Mouse (Mus musculus) limb, embryonic 13.5 days (tissue): ENCODE measurements around the gene Gm20388. TPM values are rescaled to one million over a fixed set of nuclear protein-coding genes. Genes with fewer than 3 reads are reported as not detected.
A peak's percentile ranks its signal among the peaks of the same experiment; 100 is the strongest.

Source experiments
- ATAC-seq: fragments of 200-750 bp; cut with Nextera tagmentation; 2 replicates; pipeline ENCODE4 v1.8.0; 2017; ENCODE audit warnings: low read depth, moderate number of reproducible peaks, moderate TSS enrichment; ENCODE audit not compliant: low FRiP score
- H3K27ac ChIP-seq: fragments of 300-500 bp; sonication (generic); 2 replicates; pipeline ENCODE4 v1.5.1; 2015; ENCODE audit warnings: inconsistent platforms, mild to moderate bottlenecking, moderate library complexity
- H3K27me3 ChIP-seq: fragments of 300-500 bp; sonication (generic); 2 replicates; pipeline ENCODE4 v1.6.1; 2015; ENCODE audit warnings: mild to moderate bottlenecking, inconsistent platforms
- H3K36me3 ChIP-seq: fragments of 300-500 bp; sonication (generic); 2 replicates; pipeline ENCODE4 v1.6.1; 2015; ENCODE audit warnings: inconsistent platforms, mild to moderate bottlenecking, moderate library complexity
- H3K4me1 ChIP-seq: fragments of 300-500 bp; sonication (generic); 2 replicates; pipeline ENCODE4 v1.6.1; 2015; ENCODE audit warnings: inconsistent platforms
- H3K4me2 ChIP-seq: fragments of 300-500 bp; sonication (generic); replicated peaks from 2 replicates; pipeline ENCODE4 v1.6.1; 2015; ENCODE audit warnings: inconsistent platforms, mild to moderate bottlenecking, moderate library complexity
- H3K4me3 ChIP-seq: fragments of 300-500 bp; sonication (generic); 2 replicates; pipeline ENCODE4 v1.5.1; 2015; ENCODE audit warnings: moderate library complexity, mild to moderate bottlenecking, inconsistent platforms
- H3K9ac ChIP-seq: fragments of 300-500 bp; sonication (generic); 2 replicates; pipeline ENCODE4 v1.6.1; 2015; ENCODE audit warnings: mild to moderate bottlenecking, inconsistent platforms
- H3K9me3 ChIP-seq: fragments of 300-500 bp; sonication (generic); 2 replicates; pipeline ENCODE4 v1.6.1; 2016; ENCODE audit warnings: inconsistent platforms
- WGBS: fragments of 180-500 bp; shearing (Covaris S2); methylation state at CpG from one replicate; pipeline ENCODE4 v1.1.7; 2015; 5-methylcytosine and 5-hydroxymethylcytosine counted together
- polyA plus RNA-seq: library from polyadenylated mRNA; unstranded; fragments of >200 nt; fragmentation: Nextera tagmentation; extraction: Ambion mirVana; gene quantifications from 2 replicates; pipeline ENCODE4 v1.2.1, GENCODE M21; 2015

Gene Gm20388
- polyA plus RNA-seq, 1 experiment from 2014 or later: 7.1 TPM

- Histone ChIP-seq H3K9ac (no peak overlapping the region), H3K4me2 (no peak overlapping the region), H3K9me3 (peaks cover 6% of the 10 kb centered on the region; the same call in 1 of the 2 replicates), H3K4me3 (no peak overlapping the region), H3K27me3 (peaks cover 20% of the 10 kb centered on the region), H3K36me3 (peaks cover 4% of the 10 kb centered on the region; the same call in 1 of the 2 replicates), H3K4me1 (peaks cover 43% of the 10 kb centered on the region), H3K27ac (no peak overlapping the region)
- ATAC-seq: no peak
- 100% methylated on average over 1 of the region's 1 CpGs for WGBS
Observed at GRCm38 (mm10) chr8:120433734-120434133, 523.1 kb downstream of the Gm20388 start.

DNA sequence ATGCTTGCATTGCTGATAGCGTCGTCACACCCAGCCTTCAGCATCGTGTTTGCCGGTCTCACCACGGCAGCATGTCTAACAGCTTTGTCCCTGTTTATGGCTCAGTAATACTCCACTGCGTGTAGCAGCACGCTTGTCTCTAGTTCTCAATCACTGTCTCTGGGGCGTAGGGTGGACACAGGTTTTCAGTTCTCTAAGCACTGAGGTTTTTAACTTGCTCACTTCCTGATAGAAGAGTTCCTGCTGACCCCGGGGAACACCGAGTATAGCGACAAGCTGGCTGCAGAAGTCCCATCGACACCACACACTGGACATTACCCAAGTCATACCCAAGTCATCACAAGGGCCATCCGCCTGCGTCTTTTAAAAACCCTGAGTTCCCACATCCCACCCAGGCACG lies 525.1 kb downstream of the Gm20388 start:
- peaks cover 28% of the 10 kb centered on the region for H3K27me3 ChIP-seq
- H3K36me3 ChIP-seq: peaks cover 4% of the 10 kb centered on the region; the same call in 1 of the 2 replicates
- WGBS: 91% methylated on average over 15 of the region's 15 CpGs
- peaks cover 57% of the 10 kb centered on the region for H3K4me1 ChIP-seq
- no peak overlapping the region for H3K4me2 ChIP-seq
- no peak overlapping the region for H3K27ac ChIP-seq
- no peak for ATAC-seq
- no peak overlapping the region for H3K9ac ChIP-seq
- H3K4me3 ChIP-seq: no peak overlapping the region
- H3K9me3 ChIP-seq: peaks cover 6% of the 10 kb centered on the region; the same call in 1 of the 2 replicates

GRCm38 (mm10) chr8:120436491-120437030 lies 525.9 kb downstream of the Gm20388 start:
- no peak for ATAC-seq
- Histone ChIP-seq H3K4me3 (no peak overlapping the region), H3K27me3 (peaks cover 29% of the 10 kb centered on the region), H3K9ac (no peak overlapping the region), H3K4me1 (peaks cover 63% of the 10 kb centered on the region), H3K36me3 (peaks cover 4% of the 10 kb centered on the region; the same call in 1 of the 2 replicates), H3K27ac (no peak overlapping the region), H3K4me2 (no peak overlapping the region), H3K9me3 (peaks cover 6% of the 10 kb centered on the region; the same call in 1 of the 2 replicates)
- 47% methylated on average over 5 of the region's 5 CpGs for WGBS

DNA sequence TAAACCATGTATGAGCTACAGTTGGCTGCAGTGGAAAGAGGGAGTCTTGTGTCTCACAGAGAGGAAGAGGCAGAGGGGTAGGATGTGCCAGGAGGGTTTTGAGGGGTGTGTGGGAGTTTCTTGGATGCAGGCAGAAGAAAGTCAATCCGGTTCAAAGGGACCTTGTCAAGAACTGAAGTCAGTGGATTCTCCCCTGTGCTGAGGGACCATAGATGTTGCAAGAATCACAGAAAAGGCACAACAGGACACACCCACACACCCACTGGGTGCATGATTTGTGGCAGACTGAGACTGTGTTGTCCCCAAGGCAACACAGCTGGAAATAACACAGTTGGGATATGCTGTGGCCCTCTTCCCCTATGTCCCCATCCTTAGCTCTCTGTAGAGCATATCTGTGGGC lies 526.6 kb downstream of the Gm20388 start:
- Histone ChIP-seq H3K27ac (no peak overlapping the region), H3K9ac (no peak overlapping the region), H3K4me1 (peaks cover 69% of the 10 kb centered on the region), H3K4me3 (no peak overlapping the region), H3K36me3 (peaks cover 4% of the 10 kb centered on the region; the same call in 1 of the 2 replicates), H3K9me3 (peaks cover 6% of the 10 kb centered on the region; the same call in 1 of the 2 replicates), H3K4me2 (no peak overlapping the region), H3K27me3 (peaks cover 31% of the 10 kb centered on the region)
- WGBS: 74% methylated on average over 1 of the region's 1 CpGs
- no peak for ATAC-seq

- Histone ChIP-seq H3K9ac (no peak overlapping the region), H3K4me1 (peaks cover 69% of the 10 kb centered on the region), H3K27me3 (peaks cover 31% of the 10 kb centered on the region), H3K27ac (no peak overlapping the region), H3K36me3 (peaks cover 4% of the 10 kb centered on the region; the same call in 1 of the 2 replicates), H3K4me2 (no peak overlapping the region), H3K4me3 (no peak overlapping the region), H3K9me3 (peaks cover 6% of the 10 kb centered on the region; the same call in 1 of the 2 replicates)
- WGBS: 75% methylated on average over 21 of the region's 21 CpGs
- no peak for ATAC-seq
Observed at GRCm38 (mm10) chr8:120437666-120438395, 527.2 kb downstream of the Gm20388 start.

GRCm38 (mm10) chr8:120439309-120439708 lies 528.7 kb downstream of the Gm20388 start:
- Histone ChIP-seq H3K36me3 (no peaks in the 10 kb centered on the region; the same call in 1 of the 2 replicates), H3K27ac (no peak overlapping the region), H3K9me3 (no peaks in the 10 kb centered on the region), H3K4me2 (peak overlapping the region; percentile 16; the same call in 1 of the 2 replicates), H3K9ac (peak overlapping the region; percentile 19; the same call in 1 of the 2 replicates), H3K27me3 (peaks cover 31% of the 10 kb centered on the region), H3K4me3 (no peak overlapping the region), H3K4me1 (peaks cover 64% of the 10 kb centered on the region)
- 8% methylated on average over 19 of the region's 19 CpGs for WGBS
- ATAC-seq: no peak; the same call in 1 of the 2 replicates

- Histone ChIP-seq H3K4me3 (no peak overlapping the region), H3K27me3 (peaks cover 26% of the 10 kb centered on the region), H3K27ac (no peak overlapping the region), H3K9ac (no peak overlapping the region), H3K4me1 (peaks cover 67% of the 10 kb centered on the region), H3K36me3 (no peaks in the 10 kb centered on the region; the same call in 1 of the 2 replicates), H3K4me2 (no peak overlapping the region), H3K9me3 (no peaks in the 10 kb centered on the region)
- 79% methylated on average over 12 of the region's 12 CpGs for WGBS
- no peak for ATAC-seq
Observed at GRCm38 (mm10) chr8:120440739-120441138, 530.1 kb downstream of the Gm20388 start.

- Histone ChIP-seq H3K4me1 (peaks cover 62% of the 10 kb centered on the region), H3K27me3 (peaks cover 25% of the 10 kb centered on the region), H3K4me3 (no peak overlapping the region), H3K9me3 (no peaks in the 10 kb centered on the region), H3K36me3 (no peaks in the 10 kb centered on the region), H3K4me2 (no peak overlapping the region), H3K27ac (no peak overlapping the region), H3K9ac (no peak overlapping the region)
- WGBS: 77% methylated on average over 6 of the region's 6 CpGs
- no peak for ATAC-seq
Observed at GRCm38 (mm10) chr8:120441637-120442036, 531.0 kb downstream of the Gm20388 start.

DNA sequence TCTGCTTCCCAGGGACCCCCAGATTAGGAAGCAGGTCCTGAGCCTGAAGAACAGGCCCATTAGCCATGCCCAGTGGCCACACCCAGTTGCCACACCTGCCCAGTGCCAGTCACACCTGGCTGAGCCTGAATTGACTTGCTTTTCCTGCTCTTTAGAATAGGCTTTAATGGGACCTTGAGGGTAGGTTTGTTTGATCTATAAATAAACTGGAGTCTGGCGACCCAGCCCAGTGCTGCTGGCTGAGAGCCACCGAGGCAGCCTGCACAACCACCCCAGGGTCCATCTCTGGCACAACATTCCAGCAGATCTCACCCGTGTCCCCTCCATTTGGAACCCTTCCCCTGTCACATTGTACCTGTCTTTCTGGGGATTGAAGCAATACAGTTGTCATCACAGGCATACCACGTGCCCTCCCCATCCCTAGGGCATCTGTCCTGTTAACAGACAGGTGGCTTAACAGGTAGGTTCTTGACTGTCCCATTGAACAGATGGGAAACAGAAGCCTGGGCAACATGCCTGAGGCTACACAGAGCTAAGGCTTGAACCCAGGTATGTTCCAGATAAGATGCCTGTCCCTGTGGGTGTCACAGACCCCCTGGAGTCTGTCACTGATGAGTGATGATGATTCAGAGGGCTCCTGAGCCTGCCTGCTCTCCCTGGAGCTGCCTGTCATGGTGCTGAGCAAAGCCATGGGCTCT lies 531.8 kb downstream of the Gm20388 start:
- Histone ChIP-seq H3K4me1 (peaks cover 54% of the 10 kb centered on the region), H3K27me3 (peaks cover 20% of the 10 kb centered on the region), H3K27ac (no peak overlapping the region), H3K36me3 (no peaks in the 10 kb centered on the region), H3K4me2 (no peak overlapping the region), H3K9me3 (no peaks in the 10 kb centered on the region), H3K4me3 (no peak overlapping the region), H3K9ac (no peak overlapping the region)
- ATAC-seq: no peak
- 33% methylated on average over 4 of the region's 4 CpGs for WGBS

- Histone ChIP-seq H3K27me3 (peaks cover 19% of the 10 kb centered on the region), H3K9me3 (no peaks in the 10 kb centered on the region), H3K4me1 (peaks cover 54% of the 10 kb centered on the region), H3K36me3 (no peaks in the 10 kb centered on the region), H3K4me3 (no peak overlapping the region), H3K27ac (no peak overlapping the region), H3K9ac (no peak overlapping the region), H3K4me2 (no peak overlapping the region)
- ATAC-seq: no peak
- WGBS: 36% methylated on average over 10 of the region's 10 CpGs
Observed at GRCm38 (mm10) chr8:120445249-120445648, 534.6 kb downstream of the Gm20388 start.

- H3K4me3 ChIP-seq: no peak overlapping the region
- no peak overlapping the region for H3K27ac ChIP-seq
- no peaks in the 10 kb centered on the region for H3K36me3 ChIP-seq
- H3K9me3 ChIP-seq: no peaks in the 10 kb centered on the region
- WGBS: 22% methylated on average over 6 of the region's 6 CpGs
- peaks cover 30% of the 10 kb centered on the region for H3K4me1 ChIP-seq
- no peak overlapping the region for H3K4me2 ChIP-seq
- no peak for ATAC-seq
- H3K27me3 ChIP-seq: peaks cover 23% of the 10 kb centered on the region
- no peak overlapping the region for H3K9ac ChIP-seq
Observed at GRCm38 (mm10) chr8:120448131-120448530, 537.5 kb downstream of the Gm20388 start.

DNA sequence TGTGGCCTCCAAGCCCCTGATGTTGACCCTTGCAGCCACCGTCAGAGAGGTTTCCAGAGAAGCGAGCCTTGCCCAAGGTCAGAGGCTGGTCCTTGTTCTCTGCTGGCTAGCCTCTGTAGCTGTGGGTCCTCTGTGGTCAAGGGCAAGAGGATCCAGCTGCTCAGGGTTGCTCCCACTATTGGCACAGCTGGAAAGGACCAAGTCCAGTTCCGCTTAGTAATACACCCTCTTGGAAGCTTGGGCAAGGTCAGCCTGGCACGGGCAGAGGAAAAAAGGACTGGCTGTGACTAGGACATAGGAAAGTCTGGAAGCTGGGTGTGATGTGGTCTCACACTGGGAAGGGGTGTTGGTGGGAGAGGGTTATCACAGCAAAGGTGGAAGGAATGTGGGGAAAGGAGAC lies 538.5 kb downstream of the Gm20388 start:
- H3K9ac ChIP-seq: 0 out of 2 replicates have a peak overlapping the region, but pooled peaks have one; percentile 43
- no peaks in the 10 kb centered on the region for H3K9me3 ChIP-seq
- ATAC-seq: no peak
- 69% methylated on average over 4 of the region's 4 CpGs for WGBS
- H3K27ac ChIP-seq: no peak overlapping the region
- no peaks in the 10 kb centered on the region for H3K36me3 ChIP-seq
- H3K4me1 ChIP-seq: peaks cover 36% of the 10 kb centered on the region
- no peak overlapping the region for H3K4me3 ChIP-seq
- H3K4me2 ChIP-seq: peak overlapping the region; percentile 44; the same call in 1 of the 2 replicates
- peaks cover 23% of the 10 kb centered on the region for H3K27me3 ChIP-seq
